Mouse (Mus musculus) kidney, adult 9 months (tissue): ENCODE data around the gene Cntrl.

Source experiments
- DNase-seq: peaks from one replicate; pipeline ENCODE4 v3.0.0; 2022

The Cntrl gene

DNA sequence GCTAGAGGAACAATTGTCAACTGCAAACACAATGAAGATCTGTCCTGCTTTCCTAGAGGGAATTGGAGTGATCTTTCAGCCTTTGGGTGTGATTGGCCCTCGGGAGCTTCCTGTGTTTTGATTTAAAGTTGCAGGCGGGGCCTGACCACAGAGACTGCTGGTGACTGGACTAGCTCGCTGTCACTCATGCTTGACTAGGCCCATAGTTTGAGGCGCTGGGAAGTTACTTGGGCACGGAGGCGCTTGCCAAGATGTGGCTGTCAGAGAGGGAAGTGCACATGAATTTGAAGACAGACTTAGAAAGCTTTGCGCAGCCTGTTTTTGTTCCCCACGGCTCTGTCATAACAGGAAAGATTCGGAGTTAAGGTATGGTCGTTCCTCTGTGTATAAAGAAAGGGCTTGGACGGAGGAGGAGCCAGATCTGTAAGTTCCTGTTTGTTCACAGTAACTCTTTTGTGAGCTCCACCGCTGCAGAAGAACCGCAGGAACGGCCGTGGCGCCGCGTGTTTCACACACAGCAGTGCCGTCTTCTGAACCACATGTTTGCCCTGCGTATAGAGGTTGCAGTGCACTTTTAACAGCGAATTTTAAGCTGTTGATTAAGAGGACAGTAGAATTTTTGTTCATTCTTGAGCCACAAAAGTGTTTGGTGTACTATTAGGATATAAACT is 22.8 kb downstream of the Cntrl start:
- DNase-seq: peak; percentile 99

- DNase-seq: no peak
Observed at GRCm38 (mm10) chr2:35132662-35133055, 23.4 kb downstream of the Cntrl start.

- no peak for DNase-seq
Observed at GRCm38 (mm10) chr2:35133891-35134290, 24.6 kb downstream of the Cntrl start.

GRCm38 (mm10) chr2:35138576-35138975 is 29.3 kb downstream of the Cntrl start:
- DNase-seq: no peak

GRCm38 (mm10) chr2:35141673-35142072 is 32.4 kb downstream of the Cntrl start:
- no peak for DNase-seq

- DNase-seq: no peak
Observed at GRCm38 (mm10) chr2:35148806-35149205, 39.5 kb downstream of the Cntrl start.

DNA sequence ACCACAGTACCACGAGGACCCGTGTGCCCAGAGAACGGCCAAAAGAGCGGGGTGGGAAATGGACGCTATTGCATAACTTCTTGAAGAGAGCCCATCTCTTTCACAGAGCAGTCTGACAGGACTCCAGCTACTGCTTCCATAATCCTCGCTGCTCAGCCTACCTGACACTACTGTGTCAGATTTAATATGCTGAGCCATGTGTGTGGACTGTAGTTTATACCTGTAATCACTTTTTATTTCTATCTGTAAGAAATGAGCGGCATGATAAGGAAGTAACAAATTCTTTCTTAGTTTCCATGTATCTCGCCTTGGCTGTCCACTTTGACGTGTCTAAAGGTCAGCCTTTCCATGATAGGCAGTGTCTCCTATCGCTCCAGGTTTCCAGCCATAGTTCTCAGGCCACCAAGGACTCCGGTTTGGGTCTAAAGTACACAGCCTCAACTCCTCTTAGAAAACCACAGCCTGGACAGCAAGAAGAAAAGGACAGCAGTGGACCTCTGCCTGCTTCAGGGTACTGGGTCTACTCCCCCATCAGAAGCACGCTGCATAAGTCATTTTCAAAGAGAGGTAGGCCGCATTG is 42.1 kb downstream of the Cntrl start:
- DNase-seq: no peak

GRCm38 (mm10) chr2:35153179-35153578 is 43.9 kb downstream of the Cntrl start:
- DNase-seq: no peak

- no peak for DNase-seq
Observed at GRCm38 (mm10) chr2:35153844-35154554, 44.7 kb downstream of the Cntrl start.

DNA sequence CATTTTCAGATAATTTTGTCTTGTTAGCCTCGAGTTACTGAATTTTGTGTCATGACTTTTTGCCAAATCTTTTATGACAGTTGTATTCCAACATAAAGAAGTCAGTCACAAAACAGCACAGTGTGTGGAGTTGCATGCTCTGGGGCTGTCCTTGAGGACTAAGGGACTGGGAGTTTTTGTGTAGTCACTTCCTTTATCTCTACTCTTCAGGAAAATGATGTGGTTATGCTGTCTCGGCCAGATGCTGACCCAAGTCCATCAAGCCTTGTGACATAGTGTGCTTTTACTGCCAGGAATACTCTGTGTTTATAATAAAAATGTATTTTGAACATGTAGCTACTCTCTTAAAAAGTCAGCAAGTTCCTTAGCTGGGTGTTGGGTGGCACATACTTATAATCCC is 47.7 kb downstream of the Cntrl start:
- no peak for DNase-seq

- no peak for DNase-seq
Observed at GRCm38 (mm10) chr2:35157836-35158235, 48.5 kb downstream of the Cntrl start.

DNA sequence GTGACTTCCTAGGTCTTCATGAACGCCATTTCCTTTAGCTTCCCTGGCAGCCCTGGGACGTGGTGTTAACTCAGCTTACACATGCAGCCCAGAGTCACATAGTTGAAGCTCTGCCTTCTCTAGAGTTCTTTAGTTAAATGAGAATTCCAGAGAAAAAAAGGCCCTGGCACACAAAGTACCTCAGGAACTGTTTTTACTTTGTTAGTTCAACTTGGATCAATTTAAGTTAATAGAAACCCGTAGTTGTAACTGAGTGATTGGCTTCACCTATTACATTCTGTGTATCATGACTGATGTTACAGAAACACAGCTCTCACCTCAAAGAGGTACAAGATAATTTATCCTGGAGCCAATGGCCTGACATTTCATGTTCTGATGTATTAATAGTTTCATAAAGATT is 49.1 kb downstream of the Cntrl start:
- DNase-seq: no peak

DNA sequence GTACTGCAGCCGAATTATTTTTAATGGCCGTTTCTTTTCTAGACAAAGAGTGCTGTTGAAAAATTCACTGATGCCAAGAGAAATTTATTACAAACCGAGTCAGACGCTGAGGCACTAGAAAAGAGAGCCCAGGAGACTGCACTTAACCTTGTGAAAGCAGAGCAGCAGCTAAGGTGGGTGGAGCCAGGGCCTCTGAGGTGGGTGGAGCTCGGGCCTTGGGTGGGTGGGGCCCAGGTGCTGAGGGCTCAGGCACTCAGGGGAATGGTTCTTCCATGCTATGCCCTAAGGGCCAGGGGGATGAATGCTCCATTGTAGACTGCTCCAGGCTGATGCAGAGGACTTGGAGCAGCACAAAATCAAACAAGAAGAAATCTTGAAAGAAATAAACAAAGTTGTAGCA is 50.9 kb downstream of the Cntrl start:
- peak; percentile 24 for DNase-seq

DNA sequence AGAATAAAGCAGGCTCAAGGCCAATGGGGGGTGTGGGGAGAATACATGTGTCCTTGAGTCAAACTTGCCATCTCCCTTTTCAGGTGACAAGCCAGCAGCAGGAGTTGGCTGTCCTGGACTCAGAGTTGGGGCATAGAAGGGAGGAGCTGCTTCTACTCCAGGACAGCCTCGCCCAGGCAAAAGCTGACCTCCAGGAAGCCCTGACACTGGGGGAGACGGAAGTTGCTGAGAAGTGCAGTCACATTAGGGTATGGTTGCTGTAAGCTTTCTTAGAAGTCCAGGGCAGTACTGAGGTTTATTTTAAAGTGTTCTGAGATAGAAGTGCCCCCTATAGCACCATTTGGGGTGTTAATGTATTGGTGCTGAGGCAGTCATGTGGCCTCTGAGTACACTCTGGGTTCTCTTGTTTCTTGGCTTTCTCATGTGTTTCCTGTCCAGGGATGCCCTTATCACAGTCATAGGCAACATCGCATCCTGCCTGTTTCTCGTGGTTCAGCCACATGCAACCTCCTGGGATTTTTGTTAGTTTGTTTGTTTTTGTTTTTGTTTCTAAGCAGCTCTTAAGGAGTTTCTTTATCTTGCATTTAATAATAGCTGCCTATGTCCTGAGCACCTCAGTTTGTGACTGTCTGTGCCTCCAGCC is 52.7 kb downstream of the Cntrl start:
- DNase-seq: no peak

DNA sequence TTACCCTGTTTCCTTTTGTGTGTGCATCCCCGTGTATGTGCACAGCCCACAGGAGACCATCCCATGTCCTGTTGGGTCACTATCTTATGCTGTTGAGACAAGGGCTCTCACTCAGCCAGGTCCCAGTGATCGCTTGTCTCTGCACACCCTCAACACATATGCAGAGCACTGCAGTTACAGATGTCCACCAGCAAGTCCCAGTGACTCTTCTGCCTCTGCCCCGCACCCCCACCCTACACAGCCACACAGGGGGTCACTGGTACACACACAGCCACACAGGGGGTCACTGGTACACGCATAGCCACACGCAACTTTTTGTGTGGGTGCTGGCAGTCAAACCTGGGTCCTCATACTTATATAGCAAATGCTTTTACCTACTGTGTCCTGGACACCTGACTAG is 54.1 kb downstream of the Cntrl start:
- DNase-seq: no peak

- DNase-seq: no peak
Observed at GRCm38 (mm10) chr2:35165416-35165815, 56.1 kb downstream of the Cntrl start.

- no peak for DNase-seq
Observed at GRCm38 (mm10) chr2:35166816-35167215, 57.5 kb downstream of the Cntrl start.

DNA sequence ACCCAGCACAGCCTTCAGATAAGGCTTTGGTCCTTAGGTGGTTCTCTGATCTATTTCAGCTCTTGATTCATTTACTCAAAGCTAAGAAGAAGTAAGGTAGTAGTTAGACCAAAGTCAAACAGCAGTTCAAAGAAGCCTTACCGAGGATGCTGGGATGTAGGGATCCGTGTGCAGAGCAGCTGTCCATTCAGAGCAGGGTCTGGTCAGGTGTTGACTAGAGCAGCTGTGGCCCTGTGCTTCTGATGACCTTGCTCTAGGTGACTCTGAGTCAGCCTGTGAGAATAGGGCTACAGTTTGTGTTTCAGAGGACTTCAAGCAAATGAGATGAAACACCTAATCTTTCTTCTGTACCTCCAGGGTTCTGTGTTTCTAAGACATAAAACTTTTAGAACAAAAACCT is 60.2 kb downstream of the Cntrl start:
- DNase-seq: no peak

DNA sequence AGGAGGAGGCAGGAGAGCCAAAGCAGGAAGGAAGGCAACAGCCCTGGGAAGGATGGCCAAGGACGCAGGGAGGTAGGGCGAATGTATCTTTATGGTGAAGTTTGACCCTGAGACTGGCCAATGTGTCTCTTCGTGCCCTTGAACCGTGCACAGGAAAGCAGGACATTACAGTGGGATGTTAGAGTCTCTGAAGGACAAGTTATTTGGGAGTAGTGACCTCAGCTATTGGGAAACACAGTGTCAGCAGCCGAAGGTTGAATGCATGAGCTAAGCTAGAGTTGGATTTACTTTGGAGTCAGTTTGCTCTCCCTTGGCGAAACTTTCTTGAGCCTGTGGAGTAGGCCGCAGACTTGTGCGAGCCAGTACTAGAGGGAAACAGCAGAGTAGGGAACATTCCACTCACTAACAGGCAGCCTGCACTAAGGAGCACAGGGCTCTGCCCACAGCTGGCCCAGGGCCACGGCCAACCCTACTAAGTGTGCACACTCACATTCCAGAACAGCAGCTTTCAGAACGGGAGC is 62.1 kb downstream of the Cntrl start:
- peak; percentile 86 for DNase-seq

GRCm38 (mm10) chr2:35172246-35172645 is 63.0 kb downstream of the Cntrl start:
- DNase-seq: no peak

DNA sequence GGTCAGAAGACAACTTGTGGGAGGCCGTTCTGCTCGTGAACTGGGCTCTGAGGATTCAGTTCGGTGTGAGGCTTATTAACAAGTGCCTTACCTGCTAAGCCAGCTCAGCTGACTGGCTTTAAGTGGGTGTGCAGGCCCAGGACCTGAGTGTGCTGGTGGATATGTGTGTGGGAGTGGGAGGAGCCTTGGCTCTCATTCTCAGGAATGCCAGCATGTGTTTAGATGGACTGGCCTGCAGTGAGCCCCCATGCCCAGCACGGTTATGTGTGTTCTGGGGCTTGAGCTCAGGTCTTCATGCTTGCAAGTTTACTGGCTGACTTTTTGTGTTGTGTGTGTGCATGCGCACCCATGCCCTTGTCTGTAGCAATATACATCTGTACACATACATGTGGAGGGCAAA is 64.4 kb downstream of the Cntrl start:
- DNase-seq: no peak

DNA sequence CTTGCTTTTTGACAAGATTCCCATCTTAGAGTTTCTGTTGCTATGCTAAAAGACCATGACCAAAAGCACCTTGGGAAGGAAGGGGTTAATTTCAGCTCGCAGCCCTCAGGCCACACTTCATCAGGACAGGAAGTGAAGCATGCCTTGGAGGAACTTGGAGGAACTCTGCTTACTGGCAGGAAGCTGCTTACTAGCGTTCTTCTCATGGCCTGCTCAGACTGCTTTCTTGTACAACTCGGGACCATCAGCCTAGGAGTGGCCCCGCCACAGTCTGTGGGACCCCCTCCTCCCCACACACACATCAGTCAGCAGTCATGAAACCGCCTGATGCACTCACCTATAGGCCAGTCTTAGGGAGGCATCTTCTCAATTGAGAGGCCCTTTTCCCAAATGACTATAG is 64.8 kb downstream of the Cntrl start:
- no peak for DNase-seq

DNA sequence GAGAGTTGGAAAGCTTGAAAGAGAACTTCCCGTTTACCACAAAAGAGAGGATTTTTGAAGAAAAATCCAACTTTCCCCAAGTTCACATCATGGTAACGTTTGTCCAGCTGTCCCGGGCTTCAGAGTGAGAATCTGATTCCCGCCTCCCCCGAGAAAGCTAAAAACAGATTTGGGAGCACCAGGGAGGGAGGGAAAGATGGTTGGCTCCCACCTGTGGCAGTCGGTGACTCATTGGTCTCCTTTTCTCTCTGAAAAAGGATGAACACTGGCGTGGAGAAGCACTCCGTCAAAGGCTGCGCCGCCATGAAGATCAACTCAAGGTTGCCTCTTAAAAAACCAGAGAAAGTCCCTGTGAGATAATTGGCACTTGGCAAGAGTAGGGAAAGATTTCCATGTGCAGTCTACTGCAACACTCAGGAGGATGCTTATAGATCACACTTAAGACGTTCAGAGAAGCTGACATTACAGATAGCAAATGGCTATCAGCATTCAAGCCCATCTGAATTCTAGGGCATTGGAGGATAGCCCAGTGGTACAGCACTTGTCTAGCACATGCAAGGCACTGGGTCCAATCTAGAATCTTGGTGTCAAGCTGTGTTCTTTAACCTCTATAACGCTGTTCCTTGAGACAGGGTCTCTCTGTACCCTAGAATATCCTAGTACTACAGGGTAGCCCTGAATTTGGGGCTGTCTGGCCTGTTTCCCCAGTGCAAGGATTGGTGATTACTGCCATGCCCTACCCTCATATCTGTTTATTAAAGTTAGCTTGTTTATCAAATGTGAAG is 66.2 kb downstream of the Cntrl start:
- no peak for DNase-seq
